Mouse (Mus musculus): ENCODE results near the gene Reln. TPM values are rescaled to one million over a fixed set of nuclear protein-coding genes. Genes with fewer than 3 reads are reported as not detected.

The Reln gene
- total RNA-seq, 2 experiments from 2014 or later: 144 to 145 TPM

- intact Hi-C loops (cut with DNase I): no loop called here
- DNase-seq (ENCODE audit: extremely low spot score in 1 of 2, low spot score in 2 of 2): no peak
These were observed 31.5 kb downstream of the Reln start for GRCm38 (mm10) chr5:22312995-22313394.

GRCm38 (mm10) chr5:22311046-22311445 lies 33.5 kb downstream of the Reln start:
- intact Hi-C loops (cut with DNase I): no loop called here
- no peak for DNase-seq (ENCODE audit: extremely low spot score in 1 of 2, low spot score in 2 of 2)

GRCm38 (mm10) chr5:22309001-22309400 lies 35.5 kb downstream of the Reln start:
- intact Hi-C loops (cut with DNase I): no loop called here
- DNase-seq (ENCODE audit: extremely low spot score in 1 of 2, low spot score in 2 of 2): no peak

- intact Hi-C loops (cut with DNase I): no loop called here
- no peak for DNase-seq (ENCODE audit: extremely low spot score in 1 of 2, low spot score in 2 of 2)
These were observed 36.6 kb downstream of the Reln start for GRCm38 (mm10) chr5:22307853-22308252.

GRCm38 (mm10) chr5:22307072-22307471 lies 37.4 kb downstream of the Reln start:
- intact Hi-C loops (cut with DNase I): no loop called here
- DNase-seq (ENCODE audit: extremely low spot score in 1 of 2, low spot score in 2 of 2): peak in 1 of 2 experiments; percentile 45

- no peak for DNase-seq (ENCODE audit: extremely low spot score in 1 of 2, low spot score in 2 of 2)
- intact Hi-C loops (cut with DNase I): no loop called here
These were observed 40.8 kb downstream of the Reln start for GRCm38 (mm10) chr5:22303709-22304108.

GRCm38 (mm10) chr5:22302309-22302708 lies 42.2 kb downstream of the Reln start:
- DNase-seq (ENCODE audit: extremely low spot score in 1 of 2, low spot score in 2 of 2): no peak
- intact Hi-C loops (cut with DNase I): no loop called here

GRCm38 (mm10) chr5:22300788-22301187 lies 43.7 kb downstream of the Reln start:
- DNase-seq (ENCODE audit: extremely low spot score in 1 of 2, low spot score in 2 of 2): no peak
- intact Hi-C loops (cut with DNase I): no loop called here

GRCm38 (mm10) chr5:22300046-22300445 lies 44.5 kb downstream of the Reln start:
- DNase-seq (ENCODE audit: extremely low spot score in 1 of 2, low spot score in 2 of 2): no peak
- intact Hi-C loops (cut with DNase I): no loop called here

- DNase-seq (ENCODE audit: extremely low spot score in 1 of 2, low spot score in 2 of 2): no peak
- intact Hi-C loops (cut with DNase I): no loop called here
These were observed 49.3 kb downstream of the Reln start for GRCm38 (mm10) chr5:22295161-22295560.

- DNase-seq (ENCODE audit: extremely low spot score in 1 of 2, low spot score in 2 of 2): no peak
- intact Hi-C loops (cut with DNase I): no loop called here
These were observed 53.1 kb downstream of the Reln start for GRCm38 (mm10) chr5:22291409-22291808.

- DNase-seq (ENCODE audit: extremely low spot score in 1 of 2, low spot score in 2 of 2): no peak
- intact Hi-C loops (cut with DNase I): no loop called here
These were observed 59.1 kb downstream of the Reln start for GRCm38 (mm10) chr5:22285396-22285795.

GRCm38 (mm10) chr5:22282141-22282665 lies 62.3 kb downstream of the Reln start:
- intact Hi-C loops (cut with DNase I): no loop called here
- no peak for DNase-seq (ENCODE audit: extremely low spot score in 1 of 2, low spot score in 2 of 2)

- DNase-seq (ENCODE audit: extremely low spot score in 1 of 2, low spot score in 2 of 2): no peak
- intact Hi-C loops (cut with DNase I): no loop called here
These were observed 63.9 kb downstream of the Reln start for GRCm38 (mm10) chr5:22280534-22281164.

GRCm38 (mm10) chr5:22279201-22279600 lies 65.3 kb downstream of the Reln start:
- intact Hi-C loops (cut with DNase I): no loop called here
- DNase-seq (ENCODE audit: extremely low spot score in 1 of 2, low spot score in 2 of 2): no peak

- DNase-seq (ENCODE audit: extremely low spot score in 1 of 2, low spot score in 2 of 2): no peak
- intact Hi-C loops (cut with DNase I): no loop called here
These were observed 70.4 kb downstream of the Reln start for GRCm38 (mm10) chr5:22274134-22274533.

- DNase-seq (ENCODE audit: extremely low spot score in 1 of 2, low spot score in 2 of 2): no peak
- intact Hi-C loops (cut with DNase I): no loop called here
These were observed 77.8 kb downstream of the Reln start for GRCm38 (mm10) chr5:22266489-22267301.

GRCm38 (mm10) chr5:22262351-22262765 lies 82.1 kb downstream of the Reln start:
- DNase-seq (ENCODE audit: extremely low spot score in 1 of 2, low spot score in 2 of 2): no peak
- intact Hi-C loops (cut with DNase I): no loop called here

- intact Hi-C loops (cut with DNase I): no loop called here
These were observed 89.2 kb downstream of the Reln start for GRCm38 (mm10) chr5:22255346-22255745.

GRCm38 (mm10) chr5:22253910-22254309 lies 90.6 kb downstream of the Reln start:
- intact Hi-C loops (cut with DNase I): no loop called here
- DNase-seq (ENCODE audit: extremely low spot score in 1 of 2, low spot score in 2 of 2): no peak

More at GRCm38 (mm10) chr5:22255346-22255745, 89.2 kb downstream of the Reln start:
- DNase-seq (ENCODE audit: extremely low spot score in 1 of 2, low spot score in 2 of 2): no peak
